Mouse (Mus musculus) frontal cortex, postnatal 25 days (tissue): ENCODE data around the gene Gm47996.

ENCODE experiments used
- DNase-seq, 2 experiments: peaks; one replicate each; pipeline ENCODE4 v3.0.0; 2022; ENCODE audit warnings: low spot score in 2 of 2

The Gm47996 gene

GRCm38 (mm10) chr1:151245846-151246245, 35.9 kb downstream of the Gm47996 start:
- no peak for DNase-seq

- DNase-seq: no peak
Measured at GRCm38 (mm10) chr1:151250109-151250508, 40.2 kb downstream of the Gm47996 start.

GRCm38 (mm10) chr1:151250529-151251193, 40.7 kb downstream of the Gm47996 start:
- peak; percentile 23 to 32 for DNase-seq

GRCm38 (mm10) chr1:151251194-151252010, 41.5 kb downstream of the Gm47996 start:
- DNase-seq: no peak

- no peak for DNase-seq
Measured at GRCm38 (mm10) chr1:151255422-151255821, 45.5 kb downstream of the Gm47996 start.

- DNase-seq: no peak
Measured at GRCm38 (mm10) chr1:151258090-151258954, 48.4 kb downstream of the Gm47996 start.

- DNase-seq: no peak
Measured at GRCm38 (mm10) chr1:151259061-151259460, 49.1 kb downstream of the Gm47996 start.
